Mouse (Mus musculus) liver, adult 2 months (tissue): ENCODE measurements around the gene Hspbap1. TPM values are rescaled to one million over a fixed set of nuclear protein-coding genes. Genes with fewer than 3 reads are reported as not detected.
A peak's percentile ranks its signal among the peaks of the same experiment; 100 is the strongest.

Source experiments
- DNase-seq: peaks from one replicate; pipeline ENCODE4 v3.0.0-alpha.2; 2011; ENCODE audit warnings: low read depth, low spot score; ENCODE audit errors: extremely low read depth
- H3K27ac ChIP-seq: fragments of 200-500 bp; replicated peaks from 2 replicates; pipeline ENCODE4 v1.5.1; 2012; ENCODE audit warnings: low read depth, mild to moderate bottlenecking, control low read depth, inconsistent platforms, low read length; ENCODE audit not compliant: insufficient read depth
- H3K27me3 ChIP-seq: fragments of 200-500 bp; 2 replicates; pipeline ENCODE4 v1.6.1; 2012; ENCODE audit warnings: mild to moderate bottlenecking, moderate library complexity, low read length, inconsistent platforms; ENCODE audit not compliant: control insufficient read depth, insufficient read depth
- H3K36me3 ChIP-seq: fragments of 200-500 bp; 2 replicates; pipeline ENCODE4 v1.6.1; 2012; ENCODE audit warnings: low read length, inconsistent platforms; ENCODE audit not compliant: control insufficient read depth, insufficient read depth
- H3K4me1 ChIP-seq: fragments of 200-500 bp; 2 replicates; pipeline ENCODE4 v1.6.1; 2011; ENCODE audit warnings: low read length; ENCODE audit not compliant: control insufficient read depth, insufficient read depth
- H3K4me3 ChIP-seq: fragments of 200-500 bp; 2 replicates; pipeline ENCODE4 v1.5.1; 2011; ENCODE audit warnings: low read depth, mild to moderate bottlenecking, control low read depth, low read length, moderate library complexity; ENCODE audit not compliant: insufficient read depth
- H3K79me2 ChIP-seq: fragments of 200-500 bp; 2 replicates; pipeline ENCODE4 v1.6.1; 2012; ENCODE audit warnings: inconsistent platforms, mild to moderate bottlenecking, low read length, moderate library complexity; ENCODE audit not compliant: control insufficient read depth, insufficient read depth
- H3K9ac ChIP-seq: fragments of 200-500 bp; 2 replicates; pipeline ENCODE4 v1.6.1; 2012; ENCODE audit warnings: low read depth, mild to moderate bottlenecking, control low read depth, inconsistent platforms, low read length
- CTCF ChIP-seq: fragments of 200-500 bp; IDR thresholded peaks from 2 replicates; pipeline ENCODE4 v1.5.1; 2011; ENCODE audit warnings: low read depth, low read length, control low read depth
- POLR2A ChIP-seq: fragments of 200-500 bp; IDR thresholded peaks from 2 replicates; pipeline ENCODE4 v1.6.1; 2011; ENCODE audit warnings: low read length, control low read depth; ENCODE audit not compliant: insufficient read depth; ENCODE audit errors: extremely low read depth
- WGBS: fragments of 180-500 bp; shearing (Covaris S2); methylation state at CpG from one replicate; pipeline ENCODE4 v1.1.7; 2018; 5-methylcytosine and 5-hydroxymethylcytosine counted together
- polyA plus RNA-seq: library from polyadenylated mRNA; depleted of rRNA; stranded (reverse); fragments of >200 nt; gene quantifications from 2 replicates; pipeline ENCODE4 v1.2.3, GENCODE M21; 2012
- total RNA-seq: library from RNA; depleted of rRNA; stranded (reverse); fragments of >200 nt; gene quantifications from 2 replicates; pipeline ENCODE4 v1.2.3, GENCODE M21; 2014

Hspbap1 gene
- total and polyA plus RNA-seq, 2 experiments = 1.7 to 2.0 TPM

- Histone ChIP-seq H3K4me3 (no peak overlapping the region), H3K27ac (no peak overlapping the region), H3K4me1 (no peaks in the 10 kb centered on the region), H3K79me2 (no peaks in the 10 kb centered on the region), H3K9ac (no peak overlapping the region), H3K36me3 (peaks cover 3% of the 10 kb centered on the region; the same call in 1 of the 2 replicates), H3K27me3 (no peaks in the 10 kb centered on the region)
- DNase-seq = no peak
- TF ChIP-seq CTCF = no peak
- no peak for TF ChIP-seq POLR2A
- 95% methylated on average over 2 of the region's 2 CpGs for WGBS
Measured at GRCm38 (mm10) chr16:35808838-35809237, 38.7 kb downstream of the Hspbap1 start.

- no peak for TF ChIP-seq POLR2A
- TF ChIP-seq CTCF = no peak
- H3K27me3 ChIP-seq = no peaks in the 10 kb centered on the region
- no peak overlapping the region for H3K4me3 ChIP-seq
- H3K9ac ChIP-seq = no peak overlapping the region
- H3K27ac ChIP-seq = no peak overlapping the region
- H3K79me2 ChIP-seq = no peaks in the 10 kb centered on the region
- H3K36me3 ChIP-seq = no peaks in the 10 kb centered on the region
- no peaks in the 10 kb centered on the region for H3K4me1 ChIP-seq
- no peak for DNase-seq
- WGBS = 81% methylated on average over 3 of the region's 3 CpGs
Measured at GRCm38 (mm10) chr16:35813119-35813518, 42.9 kb downstream of the Hspbap1 start.

GRCm38 (mm10) chr16:35817255-35818089 lies 47.3 kb downstream of the Hspbap1 start:
- Histone ChIP-seq H3K27me3 (no peaks in the 10 kb centered on the region), H3K9ac (no peak overlapping the region), H3K79me2 (no peaks in the 10 kb centered on the region), H3K4me1 (no peaks in the 10 kb centered on the region), H3K4me3 (no peak overlapping the region), H3K36me3 (no peaks in the 10 kb centered on the region; the same call in 1 of the 2 replicates), H3K27ac (no peak overlapping the region)
- peak; percentile 99 for TF ChIP-seq CTCF
- no peak for TF ChIP-seq POLR2A
- peak; percentile 46 for DNase-seq
- 40% methylated on average over 13 of the region's 13 CpGs for WGBS

- Histone ChIP-seq H3K4me1 (no peaks in the 10 kb centered on the region), H3K27me3 (no peaks in the 10 kb centered on the region), H3K27ac (no peak overlapping the region), H3K4me3 (no peak overlapping the region), H3K9ac (no peak overlapping the region), H3K79me2 (no peaks in the 10 kb centered on the region), H3K36me3 (peaks cover 23% of the 10 kb centered on the region)
- TF ChIP-seq POLR2A (no peak), CTCF (no peak)
- DNase-seq = no peak
- WGBS = 45% methylated on average over 7 of the region's 7 CpGs
Measured at GRCm38 (mm10) chr16:35829999-35830398, 59.8 kb downstream of the Hspbap1 start.

GRCm38 (mm10) chr16:35832926-35833325 lies 62.8 kb downstream of the Hspbap1 start:
- Histone ChIP-seq H3K4me1 (no peaks in the 10 kb centered on the region), H3K4me3 (no peak overlapping the region), H3K79me2 (no peaks in the 10 kb centered on the region), H3K27me3 (no peaks in the 10 kb centered on the region), H3K9ac (no peak overlapping the region), H3K27ac (no peak overlapping the region), H3K36me3 (peaks cover 44% of the 10 kb centered on the region)
- no peak for DNase-seq
- TF ChIP-seq POLR2A (no peak), CTCF (no peak)
- WGBS = 91% methylated on average over 3 of the region's 3 CpGs

- no peak overlapping the region for H3K9ac ChIP-seq
- TF ChIP-seq CTCF (no peak), POLR2A (no peak)
- no peak overlapping the region for H3K27ac ChIP-seq
- H3K79me2 ChIP-seq = no peaks in the 10 kb centered on the region
- peaks cover 54% of the 10 kb centered on the region for H3K36me3 ChIP-seq
- no peaks in the 10 kb centered on the region for H3K27me3 ChIP-seq
- H3K4me3 ChIP-seq = no peak overlapping the region
- H3K4me1 ChIP-seq = no peaks in the 10 kb centered on the region
- no peak for DNase-seq
- WGBS = 92% methylated on average over 8 of the region's 8 CpGs
Measured at GRCm38 (mm10) chr16:35834653-35835052, 64.5 kb downstream of the Hspbap1 start.
